Mouse (Mus musculus) mature B cell (primary cell): ENCODE measurements around the gene Cldn1.

Source experiments
- in situ Hi-C: fragments of 300-500 bp; cut with MboI; formaldehyde crosslinking; loops from 2 replicates; pipeline ENCODE4 v1.14.3; 2019

Cldn1 gene

DNA sequence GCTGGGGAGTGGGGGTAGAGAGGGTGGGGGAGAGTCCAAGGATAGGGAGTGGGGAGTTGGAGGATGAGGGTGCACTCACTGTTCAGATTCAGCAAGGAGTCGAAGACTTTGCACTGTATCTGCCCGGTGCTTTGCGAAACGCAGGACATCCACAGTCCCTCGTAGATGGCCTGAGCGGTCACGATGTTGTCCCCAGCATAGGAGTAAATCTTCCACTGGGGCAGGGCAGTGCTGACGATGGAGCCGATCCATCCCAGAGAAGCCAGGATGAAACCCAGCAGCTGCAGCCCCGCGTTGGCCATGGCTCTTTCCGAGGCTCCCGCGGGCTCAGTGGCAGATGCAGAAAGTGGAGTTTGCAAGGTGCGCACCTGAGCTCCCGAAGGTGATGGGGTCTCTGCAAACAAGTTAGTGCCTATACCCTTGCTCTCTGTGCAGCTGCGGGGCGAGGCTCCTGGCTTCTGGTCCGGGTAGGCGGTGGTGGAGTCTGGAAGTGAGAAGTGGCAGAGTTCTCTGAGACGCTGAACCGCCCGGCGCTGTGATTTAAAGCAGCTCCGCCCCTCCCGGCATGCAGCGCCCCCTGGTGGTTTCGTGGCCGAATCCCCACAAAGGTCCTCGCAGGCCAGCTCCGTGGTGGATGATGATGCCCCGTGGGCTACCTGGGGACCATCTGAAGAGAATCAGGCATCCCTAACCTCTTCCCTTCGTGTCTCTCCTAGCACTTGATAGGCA lies at the start of gene Cldn1:
Gene Cldn1, minus strand, starts transcription at position 517 of the 729 bp plus-strand sequence.
- in situ Hi-C loops, result no loop called here

DNA sequence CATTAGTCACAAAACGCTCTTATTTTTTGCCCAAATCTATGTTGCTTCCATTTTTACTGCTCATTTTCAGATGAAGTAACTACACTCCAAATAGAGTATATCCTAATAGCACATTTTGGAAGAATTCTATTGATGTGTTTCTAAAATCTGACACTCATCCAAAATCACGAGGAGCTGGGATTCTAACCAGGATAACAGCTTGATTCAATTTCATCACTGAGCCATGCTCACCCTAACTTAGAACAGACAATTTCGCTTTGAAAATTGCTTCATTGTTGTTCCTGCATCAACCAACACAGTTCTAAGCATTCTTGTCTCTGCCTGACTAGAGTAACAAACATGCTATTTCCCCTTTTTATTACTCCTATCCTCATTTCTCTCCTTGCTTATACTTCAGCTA lies 47.0 kb upstream of the Cldn1 start:
- in situ Hi-C loops, result no loop called here

DNA sequence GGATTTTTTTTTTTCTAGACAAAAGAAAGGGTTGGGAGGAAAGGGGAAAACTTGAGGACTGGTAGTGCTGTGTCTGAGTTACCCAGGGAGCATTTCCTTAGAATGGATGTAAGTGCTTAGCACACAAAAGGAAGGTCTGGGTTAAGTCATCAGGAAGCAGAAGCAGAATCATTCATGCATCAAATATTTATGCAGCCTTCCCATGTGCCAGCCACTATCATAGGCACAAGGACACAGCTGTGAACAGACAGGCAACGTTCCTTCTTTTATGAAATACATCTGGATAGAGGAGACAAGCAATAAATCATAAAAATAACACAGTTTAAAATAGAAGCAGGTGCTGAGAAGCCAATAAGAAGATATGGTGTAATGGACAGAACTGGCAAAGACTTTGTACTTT lies 32.4 kb upstream of the Cldn1 start:
- in situ Hi-C loops, result no loop called here

- in situ Hi-C loops, result no loop called here
These were observed 29.3 kb upstream of the Cldn1 start for GRCm38 (mm10) chr16:26400971-26401370.

GRCm38 (mm10) chr16:26400549-26400948 lies 28.9 kb upstream of the Cldn1 start:
- in situ Hi-C loops, result no loop called here

GRCm38 (mm10) chr16:26390936-26391335 lies 19.3 kb upstream of the Cldn1 start:
- in situ Hi-C loops, result no loop called here

DNA sequence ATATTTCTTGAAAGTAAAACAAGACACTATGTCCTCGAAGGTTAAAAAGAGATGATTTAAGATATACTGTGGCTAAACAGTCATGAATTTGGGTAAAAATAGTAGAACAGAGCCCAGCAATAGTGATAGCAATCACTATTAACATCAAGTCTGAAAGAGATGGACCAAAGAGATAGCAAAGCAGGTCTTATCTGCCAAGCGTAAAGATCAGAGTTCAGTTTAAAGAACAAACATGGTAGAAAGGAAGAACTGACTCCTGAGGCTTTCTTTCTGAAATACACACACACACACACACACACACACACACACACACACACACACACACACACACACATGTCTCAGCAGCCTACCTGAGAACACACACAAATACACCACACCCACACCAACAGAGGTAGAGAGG lies 14.5 kb upstream of the Cldn1 start:
- in situ Hi-C loops, result no loop called here

DNA sequence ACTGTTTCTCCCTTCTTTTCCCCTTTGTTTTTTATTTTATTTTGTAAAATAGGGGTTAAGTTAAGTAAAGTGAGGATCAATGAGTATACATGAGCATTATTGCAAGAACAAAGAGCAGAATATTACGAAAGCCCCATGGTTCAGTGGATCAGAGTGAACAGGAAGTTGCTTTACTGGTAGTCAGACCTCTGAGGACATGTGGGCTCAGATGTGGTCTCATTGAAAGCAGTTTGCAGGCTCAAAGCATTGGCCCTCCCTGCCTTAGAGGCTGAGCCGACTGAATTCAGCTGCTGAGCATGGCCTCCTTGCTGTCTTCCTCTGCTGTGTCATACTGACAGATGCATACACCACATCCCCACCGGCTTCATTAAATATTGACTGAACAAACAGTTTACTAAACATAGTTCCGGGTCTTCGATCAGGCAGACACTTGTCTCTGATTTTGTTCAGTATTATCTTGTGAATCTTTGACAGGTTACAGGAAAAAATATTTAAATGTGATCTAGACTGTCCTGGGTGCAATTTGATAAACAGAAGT lies 12.5 kb upstream of the Cldn1 start:
- in situ Hi-C loops, result no loop called here

GRCm38 (mm10) chr16:26377170-26377569 lies 5.5 kb upstream of the Cldn1 start:
- in situ Hi-C loops, result no loop called here

DNA sequence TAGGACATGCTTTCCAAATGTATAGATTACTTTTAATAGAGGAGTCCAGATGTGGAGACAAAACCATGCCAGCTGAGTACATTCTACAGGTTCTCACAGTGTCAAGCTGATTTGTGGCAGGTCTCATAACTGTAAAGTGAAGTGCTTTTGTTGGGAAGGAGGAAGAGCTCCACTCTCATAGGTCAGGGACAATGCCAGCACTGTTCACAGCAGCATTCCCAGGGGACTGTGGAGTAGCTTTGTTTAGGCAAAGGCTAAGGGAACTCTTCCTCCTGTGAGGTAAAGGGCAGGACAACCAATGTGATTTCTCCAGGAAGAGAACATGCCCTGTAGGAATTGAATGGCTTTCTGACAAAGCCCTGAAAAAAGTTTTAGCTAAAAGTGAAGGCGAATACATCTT lies 1.5 kb downstream of the Cldn1 start:
- in situ Hi-C loops, result no loop called here

GRCm38 (mm10) chr16:26369044-26369730 lies 2.5 kb downstream of the Cldn1 start:
- in situ Hi-C loops, result no loop called here

DNA sequence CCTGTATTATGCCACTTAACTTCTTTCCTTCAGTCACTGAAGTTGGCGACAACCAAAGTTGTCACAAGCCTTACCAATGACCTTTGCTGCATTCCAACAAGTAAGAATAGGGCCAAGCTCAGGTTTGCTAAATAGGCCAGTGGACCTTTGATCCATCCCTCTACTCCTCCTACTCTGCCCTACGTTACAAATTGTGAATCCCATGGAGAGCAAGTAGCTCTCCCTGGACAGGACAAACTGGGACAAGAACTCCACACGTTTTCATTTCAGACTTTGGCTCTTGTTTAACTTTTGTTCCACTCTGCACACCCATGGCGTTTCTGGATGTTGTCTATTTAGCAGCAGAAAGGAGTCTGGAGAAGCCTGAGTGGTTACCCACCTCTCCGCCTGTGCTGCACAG lies 3.5 kb downstream of the Cldn1 start:
- in situ Hi-C loops, result no loop called here

GRCm38 (mm10) chr16:26360694-26361093 lies 10.9 kb downstream of the Cldn1 start:
- in situ Hi-C loops, result no loop called here

- in situ Hi-C loops, result no loop called here
These were observed 12.0 kb downstream of the Cldn1 start for GRCm38 (mm10) chr16:26359619-26360018.

- in situ Hi-C loops, result no loop called here
These were observed 12.7 kb downstream of the Cldn1 start for GRCm38 (mm10) chr16:26358898-26359297.

DNA sequence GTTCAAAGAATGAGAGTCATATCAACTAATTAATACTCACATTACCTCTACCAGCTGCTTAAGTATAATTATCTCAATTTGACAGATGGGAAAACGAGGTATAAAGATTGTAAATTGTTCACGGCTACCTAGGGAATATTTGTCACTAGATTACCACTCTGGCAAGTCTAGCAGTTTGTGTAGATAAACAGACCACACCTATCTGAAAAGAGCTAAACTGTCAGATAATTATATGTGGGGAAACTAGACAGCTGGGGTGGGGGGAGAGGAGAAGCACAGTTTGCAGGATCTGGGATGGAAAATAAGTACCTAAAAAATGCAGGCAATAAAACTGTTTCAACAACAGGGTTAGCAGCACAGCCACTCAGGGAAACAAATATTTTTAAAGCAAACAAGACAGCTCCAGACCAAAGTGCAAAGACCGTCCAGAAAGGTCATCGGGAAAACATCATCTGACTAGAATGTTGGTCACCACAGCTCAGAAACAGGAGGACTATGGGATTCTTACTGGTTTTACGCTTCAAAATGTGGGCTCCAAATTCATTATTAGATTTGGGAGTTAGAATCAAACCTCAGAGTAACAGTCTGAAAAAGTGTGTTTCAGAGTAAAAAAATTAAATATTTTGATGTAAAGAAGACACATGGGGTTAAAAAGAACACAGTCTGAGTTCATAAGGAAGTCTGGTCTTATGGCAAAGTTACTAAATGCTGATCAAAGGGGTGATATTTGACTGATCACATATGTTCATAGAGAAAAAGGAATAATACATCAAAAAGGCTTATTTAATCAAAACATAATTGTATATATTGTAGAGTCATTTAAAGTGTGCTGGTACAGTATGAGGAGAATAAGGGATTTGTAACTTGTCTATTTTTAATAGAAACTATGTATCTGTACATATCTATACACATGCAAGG lies 13.5 kb downstream of the Cldn1 start:
- in situ Hi-C loops, result no loop called here

- in situ Hi-C loops, result no loop called here
These were observed 16.1 kb downstream of the Cldn1 start for GRCm38 (mm10) chr16:26355513-26355912.

DNA sequence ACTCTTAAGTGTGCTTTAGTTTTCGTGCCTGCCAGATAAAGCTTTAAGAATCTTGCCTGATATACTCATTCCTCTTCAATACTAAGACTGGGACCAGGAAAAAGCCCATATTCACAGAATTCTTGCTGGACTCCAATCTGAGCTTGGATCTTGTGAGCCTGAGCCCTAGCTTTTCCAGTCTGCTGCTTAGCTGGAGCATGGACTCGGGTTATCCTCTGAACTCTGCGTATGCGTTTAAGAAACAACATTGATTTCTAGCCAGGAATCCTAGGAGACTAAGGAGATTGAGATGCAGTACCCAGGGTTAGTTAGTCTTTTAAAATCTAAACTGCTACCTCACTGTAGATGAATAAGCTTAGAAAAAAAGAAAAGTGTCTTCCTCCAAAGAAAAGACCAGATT lies 20.9 kb downstream of the Cldn1 start:
- in situ Hi-C loops, result no loop called here

DNA sequence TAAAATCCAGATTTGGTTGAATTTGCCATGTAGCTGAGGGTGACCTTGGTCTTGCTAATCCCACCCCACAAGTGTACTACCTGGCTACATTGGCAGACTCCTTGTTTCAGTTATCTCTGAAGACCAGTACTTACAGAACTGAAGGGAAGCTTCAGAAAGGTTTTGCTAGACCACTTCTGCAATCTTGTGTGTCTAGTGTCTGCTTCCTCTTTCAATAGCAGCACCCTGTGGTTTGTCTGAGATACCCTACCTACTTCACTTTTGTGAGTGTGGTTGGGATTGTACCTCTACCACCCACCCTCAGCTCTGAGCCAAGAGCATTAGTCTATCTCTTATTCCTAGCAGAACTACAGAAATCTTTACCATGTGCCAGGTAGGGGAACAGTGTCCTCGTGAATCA lies 22.8 kb downstream of the Cldn1 start:
- in situ Hi-C loops, result no loop called here

GRCm38 (mm10) chr16:26316281-26316680 lies 55.4 kb downstream of the Cldn1 start:
- in situ Hi-C loops, result no loop called here

DNA sequence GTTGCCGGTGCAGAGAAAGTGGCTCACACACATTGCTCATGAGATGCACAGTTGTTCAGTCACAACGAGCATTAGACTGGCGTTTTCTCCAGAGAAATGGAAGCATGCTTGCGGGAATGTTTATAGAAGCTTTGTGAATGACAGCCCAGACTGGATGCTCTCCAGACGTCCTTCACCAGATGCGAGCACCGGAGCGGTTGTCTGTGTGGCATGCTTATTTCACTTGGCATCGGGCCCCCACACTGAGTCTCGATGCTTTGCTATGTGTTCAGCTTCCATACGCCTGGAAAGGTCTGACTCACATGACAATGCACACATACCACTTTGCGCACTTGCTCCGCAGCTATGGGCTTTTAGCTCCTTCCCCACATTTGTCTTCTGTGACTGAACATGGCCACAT lies 56.8 kb downstream of the Cldn1 start:
- in situ Hi-C loops, result no loop called here

GRCm38 (mm10) chr16:26309402-26309801 lies 62.2 kb downstream of the Cldn1 start:
- in situ Hi-C loops, result no loop called here
